Mouse (Mus musculus) gastrocnemius, postnatal 4 days (tissue): ENCODE data around the gene 4930544D05Rik. TPM values are rescaled to one million over a fixed set of nuclear protein-coding genes. Genes with fewer than 3 reads are reported as not detected.
"Not testable (repeated sequence)": the region's sequence is repeated elsewhere in the genome, so short reads cannot be mapped to it uniquely, and the experiment has no call there.

Experiments
- DNase-seq, 2 experiments: peaks; one replicate each; pipeline ENCODE4 v3.0.0; 2021 to 2022; ENCODE audit warnings: low spot score in 2 of 2, mixed read lengths in 2 of 2
- long read RNA-seq, 2 experiments: library from polyadenylated mRNA; stranded (forward); transcript quantifications; one replicate each; pipeline ENCODE4 v2.0.0; 2021
- total RNA-seq, 2 experiments: library from RNA; stranded (reverse); gene quantifications; 2 replicates each; pipeline ENCODE4 v1.2.3; 2021

4930544D05Rik gene
- not detected for total RNA-seq
- long read RNA-seq, experiment 1 = 0 reads
- long read RNA-seq, experiment 2 = 0 reads

GRCm38 (mm10) chr11:70615516-70616093, at the start of gene 4930544D05Rik:
TSS of gene 4930544D05Rik (plus strand) at chr11:70615848.
- no peak for DNase-seq

GRCm38 (mm10) chr11:70566586-70566985, 49.1 kb upstream of the 4930544D05Rik start:
- no peak for DNase-seq

GRCm38 (mm10) chr11:70570614-70571013, 45.0 kb upstream of the 4930544D05Rik start:
- not testable (repeated sequence) for DNase-seq

DNA sequence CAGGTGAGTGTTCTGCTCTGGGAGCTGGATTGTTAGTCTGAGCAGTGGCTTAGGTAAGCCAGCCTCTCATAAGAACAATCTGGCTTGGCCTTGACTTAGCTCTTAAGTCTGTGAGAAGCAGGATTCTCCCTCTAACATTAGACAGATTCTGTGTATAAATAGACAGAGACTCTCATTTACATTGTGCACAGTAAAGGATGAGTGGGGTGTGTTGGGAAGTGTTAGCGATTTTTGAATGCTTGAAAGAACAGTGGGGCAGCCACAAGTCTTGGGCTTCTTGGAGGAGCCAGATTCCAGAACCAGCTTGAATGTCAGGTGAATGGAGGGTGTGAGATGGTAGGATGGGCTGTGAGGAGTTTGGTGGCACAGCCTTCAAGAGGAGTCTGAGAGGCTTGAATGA, 44.0 kb upstream of the 4930544D05Rik start:
- DNase-seq = no peak

- no peak for DNase-seq
Measured at GRCm38 (mm10) chr11:70572348-70572902, 43.2 kb upstream of the 4930544D05Rik start.

DNA sequence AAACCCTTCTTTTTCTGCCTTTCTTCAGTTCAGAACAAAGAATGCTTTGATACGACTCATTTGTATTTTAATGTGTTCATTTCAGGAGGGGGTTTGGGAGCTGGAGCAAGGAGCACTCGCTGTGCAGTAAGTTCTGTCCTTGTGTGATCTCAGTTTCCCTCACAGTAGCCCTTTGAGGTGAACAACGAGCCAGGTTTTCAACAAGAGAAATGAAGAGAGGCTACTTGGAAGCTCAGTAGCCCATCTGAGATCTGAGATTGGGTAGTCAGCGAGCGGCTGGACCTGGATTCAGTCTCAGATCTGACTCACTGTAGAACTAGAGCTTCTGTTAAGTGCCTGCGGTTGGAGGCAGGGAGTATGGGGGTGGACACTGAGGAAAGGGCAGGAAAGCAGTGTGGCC, 41.8 kb upstream of the 4930544D05Rik start:
- no peak for DNase-seq

GRCm38 (mm10) chr11:70577201-70577600, 38.4 kb upstream of the 4930544D05Rik start:
- no peak for DNase-seq

DNA sequence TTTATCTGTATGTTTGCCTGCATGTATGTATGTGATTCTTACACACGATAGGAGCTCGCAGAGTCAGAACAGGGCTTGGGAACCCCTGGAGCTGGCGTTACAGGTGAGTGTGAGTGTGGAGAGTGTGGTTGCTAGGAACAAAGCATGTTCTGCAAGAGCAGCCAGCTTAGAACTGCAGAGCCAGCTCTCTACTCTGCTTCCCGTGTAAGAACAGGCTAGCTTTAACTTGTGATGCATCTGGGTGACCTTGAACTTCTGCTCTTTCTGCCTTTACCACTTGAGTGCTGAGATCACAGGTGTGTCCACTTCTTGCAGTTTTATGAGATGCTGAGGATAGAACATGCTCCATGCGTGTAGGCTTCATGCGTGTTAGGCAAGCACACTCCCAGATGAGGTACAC, 36.7 kb upstream of the 4930544D05Rik start:
- DNase-seq = no peak

DNA sequence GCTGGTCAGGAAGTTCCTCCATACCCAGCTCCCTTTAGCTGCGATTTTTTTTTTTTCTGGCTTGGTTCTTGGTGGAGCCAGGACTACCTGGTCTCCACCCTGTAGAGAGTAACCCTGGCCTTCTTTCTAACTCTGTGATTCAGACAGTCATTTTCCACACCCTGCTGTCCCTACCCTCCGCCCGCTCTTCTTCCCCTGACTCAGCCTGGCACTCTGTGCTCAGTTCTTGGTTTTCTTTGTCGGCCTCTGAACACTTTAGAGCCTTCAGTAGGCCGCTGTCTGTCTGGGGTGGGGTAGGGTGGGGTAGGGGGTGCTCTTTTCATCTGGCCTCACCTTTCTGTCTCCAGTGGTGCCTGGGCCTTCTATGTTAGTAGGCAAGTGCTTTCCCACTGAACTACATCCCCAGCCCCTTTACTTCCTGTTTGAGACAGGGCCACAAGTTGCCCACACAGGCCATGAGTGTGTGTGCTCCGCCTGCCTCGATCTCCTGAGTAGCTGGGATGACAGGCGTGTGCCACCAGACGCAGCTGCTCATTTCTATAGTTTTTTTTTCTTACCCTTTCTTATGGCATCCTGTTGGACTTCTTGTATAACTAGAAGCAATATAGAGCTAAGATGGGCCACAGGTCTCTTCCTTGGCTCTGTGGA, 35.8 kb upstream of the 4930544D05Rik start:
- DNase-seq = no peak

DNA sequence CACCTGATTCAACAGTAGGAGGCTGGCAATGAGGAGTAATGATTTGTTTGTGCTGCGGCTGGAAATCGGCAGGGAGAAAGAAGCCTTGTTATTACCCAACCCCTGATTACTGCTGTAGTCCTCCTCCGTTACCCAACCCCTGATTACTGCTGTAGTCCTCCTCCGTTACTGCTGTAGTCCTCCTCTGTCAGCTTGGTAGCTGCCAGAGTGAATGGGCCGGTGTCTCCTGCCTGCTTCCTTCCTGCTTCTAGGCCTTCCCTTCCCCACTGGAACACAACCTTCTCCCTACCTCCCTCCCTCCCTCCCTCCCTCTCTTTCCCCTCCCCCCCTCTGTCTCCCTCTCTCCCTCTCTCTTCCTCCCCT, 35.3 kb upstream of the 4930544D05Rik start:
- DNase-seq = no peak

- no peak for DNase-seq
Measured at GRCm38 (mm10) chr11:70580921-70581320, 34.7 kb upstream of the 4930544D05Rik start.

GRCm38 (mm10) chr11:70582196-70582595, 33.5 kb upstream of the 4930544D05Rik start:
- DNase-seq = no peak

DNA sequence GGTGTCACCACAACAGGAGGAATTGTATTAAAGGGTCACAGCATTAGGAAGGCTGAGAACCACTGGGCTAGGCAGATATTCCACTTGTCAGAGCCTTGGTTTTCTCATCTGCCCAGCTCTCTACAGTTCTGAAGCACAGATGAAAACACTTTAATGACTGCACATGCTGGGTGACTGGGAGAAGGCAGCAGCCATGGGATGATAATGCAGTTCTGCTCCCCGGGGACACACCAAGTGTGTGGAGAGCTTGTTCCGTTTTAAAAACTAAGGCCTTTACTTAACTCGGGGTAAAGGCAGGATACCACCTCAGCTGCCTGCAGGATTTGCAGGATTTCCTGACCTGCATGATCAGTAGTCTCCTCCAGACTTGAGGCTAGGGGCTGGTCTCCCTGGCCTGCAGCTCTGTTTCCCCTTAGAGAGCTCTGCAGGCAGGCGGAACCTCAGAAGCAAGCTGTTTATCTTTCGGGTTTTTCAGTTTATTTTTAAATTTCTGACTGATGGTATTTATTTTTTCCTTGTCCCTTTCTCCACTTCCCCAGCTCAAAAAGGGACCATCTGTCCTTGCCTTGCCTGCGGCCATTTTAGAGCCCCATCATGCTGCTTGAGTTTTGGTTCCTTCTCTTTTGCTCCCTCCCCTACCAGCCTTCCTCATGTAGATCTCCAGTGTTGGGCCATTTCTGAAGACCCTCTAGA, 32.5 kb upstream of the 4930544D05Rik start:
- no peak for DNase-seq

- no peak for DNase-seq
Measured at GRCm38 (mm10) chr11:70583775-70584174, 31.9 kb upstream of the 4930544D05Rik start.

GRCm38 (mm10) chr11:70585457-70585856, 30.2 kb upstream of the 4930544D05Rik start:
- DNase-seq = peak in 1 of 2 experiments; percentile 46

- no peak for DNase-seq
Measured at GRCm38 (mm10) chr11:70586261-70586660, 29.4 kb upstream of the 4930544D05Rik start.

DNA sequence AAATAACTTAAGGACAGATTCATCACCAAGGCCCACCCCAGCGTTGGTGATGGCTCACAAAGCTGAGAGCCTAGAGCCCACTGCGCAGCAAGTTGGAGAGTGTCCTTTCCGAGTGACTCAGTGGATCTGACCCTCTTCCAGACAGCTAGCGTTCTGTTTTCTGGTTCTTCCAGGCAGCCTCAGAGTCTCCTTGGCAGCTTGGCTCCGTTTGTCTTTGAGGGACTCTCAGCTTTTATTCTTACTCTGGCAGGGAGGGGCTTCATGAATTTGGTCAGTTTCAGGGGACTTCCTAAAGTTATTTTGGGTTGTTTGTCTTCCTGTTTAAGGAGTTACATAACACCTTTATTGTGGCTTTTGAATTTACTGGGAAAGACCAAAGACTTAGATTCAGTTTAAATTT, 28.7 kb upstream of the 4930544D05Rik start:
- DNase-seq = no peak

- DNase-seq = no peak
Measured at GRCm38 (mm10) chr11:70591733-70592132, 23.9 kb upstream of the 4930544D05Rik start.

DNA sequence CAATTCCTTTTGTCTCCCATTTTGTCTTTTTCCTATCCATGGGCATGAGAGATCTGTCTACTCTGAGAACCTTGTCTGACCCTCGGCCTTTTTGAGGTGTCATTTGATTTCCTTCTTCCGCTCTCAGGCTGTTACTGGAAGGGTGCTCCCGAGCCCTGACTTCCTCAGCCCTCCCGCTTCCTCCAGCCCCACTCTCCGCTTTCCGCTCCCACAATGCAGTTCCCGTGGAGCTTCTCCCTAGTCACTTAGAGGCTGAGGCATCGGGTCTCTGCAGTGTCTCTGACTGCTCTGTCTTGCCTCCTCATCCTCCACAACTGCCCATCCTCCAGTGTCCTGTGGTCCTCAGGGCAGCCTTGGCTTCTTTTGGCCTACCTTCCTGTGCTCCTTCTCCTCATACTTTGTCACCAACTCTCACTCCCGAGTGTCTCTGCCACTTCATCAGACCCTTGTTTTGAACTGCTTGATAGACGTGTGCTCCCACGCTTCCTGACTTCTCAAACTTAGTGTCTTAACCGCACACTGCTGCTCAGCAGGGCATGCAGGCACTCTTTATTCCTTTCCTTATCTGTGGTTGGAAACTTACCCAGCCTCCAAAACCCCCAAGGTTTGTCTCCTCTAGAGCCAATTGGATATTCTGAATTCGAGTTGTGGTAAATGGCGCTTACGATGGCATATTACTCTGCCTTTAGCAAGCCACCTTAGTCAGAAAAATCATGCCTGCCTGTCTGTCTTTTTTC, 21.2 kb upstream of the 4930544D05Rik start:
- peak in 1 of 2 experiments; percentile 14 for DNase-seq

DNA sequence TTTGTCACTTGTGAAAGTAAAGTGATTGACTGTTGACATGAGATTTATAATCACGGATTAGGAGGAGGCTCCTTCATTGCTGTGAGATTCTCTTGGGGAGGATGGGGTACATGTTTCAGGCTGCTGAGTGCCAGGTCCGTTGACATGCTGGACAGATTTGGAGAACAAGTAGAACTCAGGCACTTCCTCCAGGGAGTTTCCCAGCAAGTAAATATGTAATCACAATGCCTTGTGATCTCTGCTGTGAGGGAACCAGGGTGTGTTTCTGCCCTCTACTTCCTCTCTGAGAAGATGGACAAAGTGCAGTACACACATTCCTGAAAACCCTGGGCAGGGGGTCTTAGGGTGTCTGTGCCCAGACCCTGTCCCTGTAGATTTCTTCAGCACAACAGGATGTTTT, 20.0 kb upstream of the 4930544D05Rik start:
- no peak for DNase-seq

GRCm38 (mm10) chr11:70596094-70596493, 19.6 kb upstream of the 4930544D05Rik start:
- DNase-seq = no peak
